Mouse (Mus musculus) layer of hippocampus, adult 2 months (tissue): Measurements from ENCODE around the gene Gm17482. TPM values are rescaled to one million over a fixed set of nuclear protein-coding genes. Genes with fewer than 3 reads are reported as not detected.

Experiments used
- DNase-seq, 2 experiments: peaks; one replicate each; pipeline ENCODE4 v3.0.0; 2022; ENCODE audit warnings: low spot score in 2 of 2
- H3K27ac ChIP-seq: fragments of 200-600 bp; 2 replicates; pipeline ENCODE4 v1.8.1; 2022
- H3K4me3 ChIP-seq: fragments of 200-600 bp; 2 replicates; pipeline ENCODE4 v1.8.1; 2022; ENCODE audit warnings: mild to moderate bottlenecking
- CTCF ChIP-seq: fragments of 200-600 bp; conservative IDR thresholded peaks from 2 replicates; pipeline ENCODE4 v1.8.1; 2022; ENCODE audit warnings: antibody characterized with exemption, mild to moderate bottlenecking, moderate library complexity
- long read RNA-seq, 2 experiments: library from polyadenylated mRNA; stranded (forward); transcript quantifications; one replicate each; pipeline ENCODE4 v2.0.0; 2021; ENCODE audit warnings: borderline mapping rate in 2 of 2
- total RNA-seq, 2 experiments: library from RNA; stranded (reverse); gene quantifications; 2 replicates each; pipeline ENCODE4 v1.2.3; 2021

The Gm17482 gene
- not detected for total RNA-seq
- long read RNA-seq, experiment 1 = 0 reads
- long read RNA-seq, experiment 2, partial matches to known transcripts = 0 of 4 reads
- long read RNA-seq, experiment 2, other reads (novel, unspliced or antisense) = 4 of 4 reads

DNA sequence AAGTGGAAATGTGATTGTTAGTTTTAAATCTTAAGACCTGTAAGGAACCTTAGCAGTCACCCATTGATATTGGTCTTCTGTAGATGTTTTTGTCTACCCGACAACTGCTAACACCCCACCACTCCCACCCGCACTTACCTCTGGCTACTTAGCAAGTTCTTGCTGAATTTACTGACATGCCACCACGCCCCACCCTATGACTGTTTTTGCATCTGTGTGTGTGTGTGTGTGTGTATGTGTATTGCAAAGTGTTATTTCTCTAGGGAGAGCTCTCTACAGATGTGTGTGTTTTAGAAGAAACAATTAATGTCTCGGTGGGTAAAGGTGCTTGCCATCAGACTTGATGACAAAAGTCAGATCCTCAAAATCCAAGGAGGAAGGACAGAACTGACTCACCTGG lies at the start of gene Gm17482:
Gene Gm17482 (plus strand): TSS at position 301 of the 400 bp plus-strand sequence.
- TF ChIP-seq CTCF = no peak
- Histone ChIP-seq H3K4me3 (no peak within 1 kb of the TSS), H3K27ac (peak within 1 kb of the TSS; percentile 75)
- no peak for DNase-seq

DNA sequence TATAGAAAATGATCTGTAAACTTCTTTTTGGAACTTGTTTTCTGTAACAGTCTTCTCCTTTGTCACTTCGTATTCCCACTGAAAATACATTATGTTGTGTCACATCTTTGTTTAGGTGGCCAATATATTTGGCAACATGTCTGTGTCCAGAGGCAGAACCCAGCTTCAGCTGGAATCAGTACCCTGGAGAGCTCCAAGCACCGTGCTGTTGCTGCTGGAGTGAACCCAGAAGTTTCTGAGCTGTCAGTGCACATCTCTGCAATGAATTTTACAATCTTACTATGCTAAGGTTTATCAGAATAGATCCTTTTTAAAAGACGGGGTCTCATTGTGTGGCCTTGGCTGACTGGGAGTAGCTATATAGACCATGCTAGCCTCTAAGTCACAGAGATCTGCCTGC lies 48.3 kb upstream of the Gm17482 start:
- no peak for DNase-seq
- no peak for TF ChIP-seq CTCF
- Histone ChIP-seq H3K4me3 (no peak overlapping the region), H3K27ac (peak overlapping the region; percentile 46; the same call in 1 of the 2 replicates)

DNA sequence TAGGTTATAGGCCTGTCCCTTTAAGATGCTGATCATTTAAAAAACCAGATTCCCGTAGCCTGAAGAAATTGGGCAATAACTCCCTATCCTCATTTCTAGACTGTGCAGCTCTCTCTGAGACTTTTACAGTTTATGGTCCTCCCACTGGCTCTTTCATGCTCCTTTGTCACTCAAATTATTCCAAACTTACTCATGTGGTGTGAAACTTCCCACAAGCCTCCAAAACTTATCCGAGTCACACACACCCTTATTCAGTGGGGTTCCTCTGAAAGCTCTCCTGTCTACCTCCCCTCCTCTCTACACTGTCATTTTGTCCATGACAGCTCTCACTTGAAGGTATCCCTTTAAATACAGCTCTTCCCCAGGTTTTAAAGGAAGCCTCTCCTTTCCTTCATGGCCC lies 46.0 kb upstream of the Gm17482 start:
- peak overlapping the region; percentile 44; the same call in 1 of the 2 replicates for H3K27ac ChIP-seq
- DNase-seq = no peak
- no peak for TF ChIP-seq CTCF
- no peak overlapping the region for H3K4me3 ChIP-seq

DNA sequence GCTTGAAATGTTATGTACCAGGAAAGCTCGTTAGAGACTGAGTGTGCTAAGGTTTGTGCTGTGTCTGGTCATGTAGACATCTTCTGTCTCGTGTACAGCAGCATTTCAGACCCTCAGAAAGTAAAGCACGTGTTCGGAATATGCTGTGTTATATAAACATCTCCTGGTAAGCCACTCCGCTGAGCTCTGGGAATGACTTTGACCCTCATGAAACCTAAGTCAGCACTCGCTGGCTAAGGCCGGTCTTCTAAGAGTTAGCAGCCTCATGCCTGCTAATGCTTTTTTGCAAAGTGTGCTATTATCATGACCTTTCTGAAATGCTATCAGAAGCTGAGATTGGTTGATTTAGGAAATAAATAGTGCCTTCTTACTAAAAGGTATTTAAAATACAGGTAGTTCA lies 36.0 kb upstream of the Gm17482 start:
- TF ChIP-seq CTCF = no peak
- no peak overlapping the region for H3K27ac ChIP-seq
- H3K4me3 ChIP-seq = no peak overlapping the region
- DNase-seq = no peak

DNA sequence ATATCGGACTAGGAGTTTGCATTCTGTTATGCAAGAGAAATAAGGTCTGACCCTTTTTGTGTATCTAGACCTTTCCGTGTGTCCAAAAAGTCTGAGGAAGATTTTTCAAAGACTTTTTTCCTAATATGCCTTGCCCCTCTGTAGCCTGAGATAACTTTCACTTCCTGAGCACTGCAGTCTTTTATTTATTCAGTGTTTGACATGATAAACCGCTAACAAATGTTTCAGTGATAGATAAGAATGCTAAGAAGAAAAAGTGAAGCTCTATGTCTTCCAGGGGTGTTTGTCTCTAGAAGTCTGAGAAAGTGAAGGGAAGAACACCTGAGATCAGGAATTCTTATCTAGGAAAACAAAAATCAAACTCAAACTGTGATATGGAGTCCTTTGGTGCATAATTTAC lies 26.4 kb upstream of the Gm17482 start:
- Histone ChIP-seq H3K27ac (no peak overlapping the region), H3K4me3 (no peak overlapping the region)
- no peak for DNase-seq
- TF ChIP-seq CTCF = no peak

DNA sequence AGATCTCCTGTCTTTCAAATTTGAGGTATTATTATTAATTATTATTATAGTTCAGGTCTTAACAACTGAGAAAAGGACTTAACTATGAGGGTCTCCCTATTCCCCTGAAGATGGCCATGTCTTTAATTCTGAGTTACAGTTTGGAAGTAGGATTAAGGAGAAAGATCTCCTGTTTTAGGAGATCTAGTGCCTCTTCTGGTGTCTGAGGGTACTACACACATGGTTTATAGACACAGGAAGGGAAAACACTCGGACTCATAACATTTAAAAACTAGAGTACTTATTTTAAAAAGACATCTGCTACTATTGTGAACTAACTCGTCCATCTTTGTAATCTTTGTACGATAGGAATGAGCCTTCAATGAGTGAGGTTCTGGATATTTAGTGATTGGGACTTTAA lies 24.1 kb upstream of the Gm17482 start:
- Histone ChIP-seq H3K27ac (no peak overlapping the region), H3K4me3 (no peak overlapping the region)
- TF ChIP-seq CTCF = peak; percentile 65
- DNase-seq = no peak

DNA sequence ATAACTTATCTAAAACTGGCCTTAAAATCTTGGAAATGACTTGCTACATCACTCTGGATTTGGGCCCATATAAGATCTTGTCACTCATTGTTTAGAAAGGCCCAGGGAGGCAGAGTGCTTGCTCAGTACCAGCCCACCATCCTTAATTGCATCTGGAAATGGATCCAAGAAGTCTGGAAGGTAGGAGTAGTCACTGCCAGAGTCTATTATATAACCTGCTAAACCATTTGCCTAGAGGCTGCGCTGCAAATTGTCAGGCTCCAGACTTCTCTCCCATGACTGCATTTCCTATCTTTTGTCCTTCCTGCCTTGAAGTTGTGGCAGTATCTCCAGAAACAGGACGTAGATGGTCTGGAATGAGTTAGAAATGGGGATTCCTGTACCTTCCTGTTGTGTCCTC lies 17.0 kb upstream of the Gm17482 start:
- H3K4me3 ChIP-seq = no peak overlapping the region
- H3K27ac ChIP-seq = peak overlapping the region; percentile 54
- DNase-seq = peak in 1 of 2 experiments; percentile 51
- TF ChIP-seq CTCF = no peak

DNA sequence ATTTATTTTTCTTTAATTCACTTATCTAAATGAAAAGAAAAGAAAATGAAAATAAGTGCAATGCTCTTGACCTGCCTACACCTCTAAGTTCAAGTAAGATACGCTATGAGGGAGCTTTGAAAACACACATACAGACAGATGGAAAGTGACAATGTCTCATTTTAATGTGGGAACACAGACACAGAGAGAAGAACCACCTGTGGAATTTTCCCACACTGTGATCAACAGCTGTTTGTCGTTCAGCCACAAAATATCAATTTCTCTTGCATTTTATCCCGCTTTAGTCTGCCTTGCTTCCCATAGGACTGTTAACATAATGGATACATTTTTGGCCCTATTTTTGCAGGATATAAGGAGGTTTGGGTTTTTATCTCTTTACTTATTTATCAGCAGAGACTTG lies 16.3 kb upstream of the Gm17482 start:
- H3K4me3 ChIP-seq = no peak overlapping the region
- DNase-seq = no peak
- peak overlapping the region; percentile 54 for H3K27ac ChIP-seq
- no peak for TF ChIP-seq CTCF

DNA sequence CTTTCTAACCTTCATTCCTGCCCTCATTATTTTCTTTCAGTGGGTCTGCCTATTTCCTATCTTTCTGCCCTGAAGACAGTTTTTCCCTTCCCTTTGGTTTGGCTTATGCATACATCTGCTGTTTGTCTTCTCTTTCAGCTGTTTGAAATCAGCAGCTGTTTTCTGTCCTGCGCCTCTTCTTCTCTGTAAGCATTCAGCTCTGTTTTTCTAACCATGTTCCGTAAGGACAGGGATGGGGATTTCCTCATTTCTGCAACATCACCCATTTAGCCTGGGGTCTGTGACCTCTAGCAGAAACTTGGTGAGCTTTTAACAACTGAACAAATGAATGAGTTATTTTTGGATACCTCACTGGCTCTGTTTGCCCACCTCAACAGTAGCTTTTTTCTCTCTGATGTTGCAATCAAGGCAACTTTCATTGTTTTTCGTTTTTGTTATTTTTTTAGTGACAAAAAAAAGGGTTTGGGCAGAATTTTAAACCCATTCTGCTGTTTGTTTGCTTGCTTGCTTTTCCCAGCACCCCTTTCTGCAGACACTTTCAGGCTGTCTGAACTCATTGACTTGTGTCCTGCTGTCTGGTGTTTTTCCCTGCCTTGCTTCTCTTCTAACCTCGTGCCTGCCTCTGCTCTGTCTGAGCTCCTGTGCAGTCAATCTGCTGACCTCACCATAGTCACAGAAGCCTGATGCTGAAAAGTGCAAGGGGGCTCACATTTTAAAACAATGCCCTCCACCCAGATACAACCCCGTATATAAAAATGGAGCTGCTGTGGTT lies 14.8 kb upstream of the Gm17482 start:
- DNase-seq = no peak
- H3K27ac ChIP-seq = peak overlapping the region; percentile 63
- no peak for TF ChIP-seq CTCF
- no peak overlapping the region for H3K4me3 ChIP-seq

DNA sequence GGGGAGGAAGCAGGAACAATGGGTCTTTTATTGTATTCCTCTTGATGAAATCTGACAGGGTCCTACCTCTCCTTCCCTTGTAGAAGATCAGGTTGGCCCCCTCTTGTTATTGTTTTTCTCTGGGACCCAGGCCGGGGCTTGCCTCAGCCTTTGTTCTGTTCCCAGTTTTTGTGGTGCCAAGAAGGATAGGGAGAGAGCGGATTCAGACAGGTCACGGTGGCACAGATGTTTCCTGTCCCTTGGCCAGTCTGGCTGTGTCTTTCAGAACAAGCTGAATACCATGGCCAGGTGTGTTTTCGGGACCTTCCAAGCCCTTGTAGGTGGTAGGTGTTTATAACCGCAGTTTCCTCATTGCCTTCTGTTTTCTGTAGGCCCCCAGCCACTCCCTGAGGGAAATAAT lies 14.0 kb upstream of the Gm17482 start:
- H3K27ac ChIP-seq = peak overlapping the region; percentile 63
- H3K4me3 ChIP-seq = no peak overlapping the region
- DNase-seq = no peak
- no peak for TF ChIP-seq CTCF

DNA sequence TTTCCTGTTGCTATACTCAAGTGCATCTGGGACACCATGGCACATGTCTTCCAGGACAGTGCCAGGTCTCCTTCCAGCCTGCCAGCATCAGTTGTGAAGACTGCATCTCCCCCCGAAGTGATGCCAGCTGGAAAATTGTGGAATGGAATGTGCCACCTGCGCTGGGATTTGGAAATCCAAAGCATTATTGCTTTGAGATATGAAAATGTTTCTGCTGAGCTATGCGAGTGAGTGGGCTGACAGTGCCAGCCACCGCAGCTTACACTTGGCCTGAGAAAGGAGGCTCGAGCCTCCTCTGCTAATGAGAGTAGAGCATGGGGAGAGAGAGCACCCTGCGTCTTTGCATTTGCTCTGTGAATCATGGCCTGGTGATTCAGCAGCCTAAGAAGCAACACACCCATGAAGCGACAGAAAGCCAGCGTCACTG lies 5.9 kb upstream of the Gm17482 start:
- DNase-seq = peak; percentile 37 to 69
- Histone ChIP-seq H3K27ac (peak overlapping the region; percentile 76), H3K4me3 (no peak overlapping the region)
- no peak for TF ChIP-seq CTCF

DNA sequence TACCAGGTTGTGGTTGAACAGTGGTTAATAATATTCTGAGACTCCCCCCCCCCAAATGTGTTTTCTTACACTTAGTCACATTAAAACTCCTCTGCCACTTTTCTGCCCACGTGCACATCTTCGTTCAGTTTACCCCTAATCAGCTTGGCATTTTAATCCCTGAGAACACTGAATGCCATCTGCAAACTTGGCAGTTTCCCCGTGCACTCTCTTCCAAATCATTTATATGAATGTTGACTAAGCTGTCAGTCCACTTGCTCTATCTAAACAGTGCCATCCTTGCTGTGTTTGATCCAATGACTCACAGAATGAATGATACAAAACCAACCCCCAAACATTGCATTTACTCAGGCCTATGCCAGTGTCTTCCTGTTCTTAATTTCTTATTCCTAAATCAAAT lies 1.6 kb upstream of the Gm17482 start:
- peak; percentile 74 to 86 for DNase-seq
- no peak overlapping the region for H3K4me3 ChIP-seq
- no peak for TF ChIP-seq CTCF
- H3K27ac ChIP-seq = peak overlapping the region; percentile 75

DNA sequence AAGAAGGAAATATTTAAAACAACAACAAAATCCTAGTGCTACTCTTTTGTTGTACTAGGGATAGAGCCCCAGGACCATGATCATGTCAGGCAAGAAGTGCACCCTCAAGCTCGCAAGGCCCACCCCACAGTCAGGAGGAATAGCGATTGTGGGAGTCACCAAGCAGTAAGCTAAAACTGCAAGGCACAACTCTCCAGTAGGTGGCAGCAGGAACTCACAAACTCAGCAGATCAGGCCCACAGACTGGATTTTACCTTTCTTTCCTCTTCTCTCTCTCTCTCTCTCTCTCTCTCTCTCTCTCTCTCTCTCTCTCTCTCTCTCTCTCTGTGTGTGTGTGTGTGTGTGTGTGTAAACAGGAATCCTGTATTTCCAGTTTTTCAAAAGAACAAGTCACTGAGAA lies 386 bp downstream of the Gm17482 start:
- Histone ChIP-seq H3K4me3 (no peak overlapping the region), H3K27ac (peak overlapping the region; percentile 46; the same call in 1 of the 2 replicates)
- TF ChIP-seq CTCF = peak; percentile 81
- peak; percentile 82 to 84 for DNase-seq

DNA sequence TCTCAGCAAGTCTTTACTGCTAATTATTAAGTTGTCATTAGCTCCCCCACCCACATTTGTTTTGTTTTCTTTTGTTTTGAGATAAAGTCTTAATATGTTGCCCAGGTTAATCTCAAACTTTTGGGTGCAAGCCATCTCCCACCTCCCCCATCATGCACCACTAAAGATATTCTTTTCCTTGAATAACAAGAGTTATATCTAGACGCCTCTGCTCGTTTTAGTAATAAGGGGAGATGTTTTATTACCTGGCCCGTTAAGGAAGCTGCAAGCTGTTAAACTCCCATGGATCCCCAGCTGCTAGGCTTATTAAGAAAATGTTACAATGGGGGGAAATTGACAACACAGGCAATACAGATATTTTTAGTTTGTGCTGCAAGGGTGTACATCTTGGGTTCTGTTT lies 3.4 kb downstream of the Gm17482 start:
- H3K4me3 ChIP-seq = no peak overlapping the region
- peak overlapping the region; percentile 28; the same call in 1 of the 2 replicates for H3K27ac ChIP-seq
- no peak for TF ChIP-seq CTCF
- no peak for DNase-seq
